Mouse (Mus musculus): ENCODE data around the gene E2f7.

GRCm38 (mm10) chr10:110755556-110755955, 10.3 kb downstream of the E2f7 start:
- no peak for TF ChIP-seq CTCF (IDR thresholded peaks at IDR 0.05; ENCODE audit: low read depth)
- no peak for TF ChIP-seq EP300 (IDR thresholded peaks at IDR 0.05; ENCODE audit: low read depth)
